Mouse (Mus musculus) stomach, embryonic 16.5 days (tissue): ENCODE data around the gene BC049352. TPM values are rescaled to one million over a fixed set of nuclear protein-coding genes. Genes with fewer than 3 reads are reported as not detected.
A peak's percentile ranks its signal among the peaks of the same experiment; 100 is the strongest.

ENCODE experiments used
- ATAC-seq: fragments of 200-750 bp; cut with Nextera tagmentation; 2 replicates; pipeline ENCODE4 v1.8.0; 2017; ENCODE audit warnings: moderate number of reproducible peaks, moderate TSS enrichment; ENCODE audit not compliant: insufficient read depth, low FRiP score
- H3K27ac ChIP-seq: fragments of 300-500 bp; sonication (generic); 2 replicates; pipeline ENCODE4 v1.5.1; 2014; ENCODE audit warnings: low read length
- H3K27me3 ChIP-seq: fragments of 300-500 bp; sonication (generic); 2 replicates; pipeline ENCODE4 v1.6.1; 2014; ENCODE audit warnings: low read length, control low read depth, mixed read lengths; ENCODE audit not compliant: control insufficient read depth, insufficient read depth
- H3K36me3 ChIP-seq: fragments of 300-500 bp; sonication (generic); 2 replicates; pipeline ENCODE4 v1.6.1; 2014; ENCODE audit warnings: low read length; ENCODE audit not compliant: control insufficient read depth, insufficient read depth
- H3K4me1 ChIP-seq: fragments of 300-500 bp; sonication (generic); 2 replicates; pipeline ENCODE4 v1.6.1; 2014; ENCODE audit warnings: low read length, control low read depth, mixed read lengths; ENCODE audit not compliant: control insufficient read depth, insufficient read depth
- H3K4me2 ChIP-seq: fragments of 300-500 bp; sonication (generic); 2 replicates; pipeline ENCODE4 v1.6.1; 2014; ENCODE audit warnings: low read depth, low read length, mixed read lengths
- H3K4me3 ChIP-seq: fragments of 300-500 bp; sonication (generic); replicated peaks from 2 replicates; pipeline ENCODE4 v1.5.1; 2014; ENCODE audit warnings: mild to moderate bottlenecking, low read length
- H3K9ac ChIP-seq: fragments of 300-500 bp; sonication (generic); 2 replicates; pipeline ENCODE4 v1.6.1; 2014; ENCODE audit warnings: low read length
- H3K9me3 ChIP-seq: fragments of 300-500 bp; sonication (generic); replicated peaks from 2 replicates; pipeline ENCODE4 v1.6.1; 2016; ENCODE audit warnings: low read length, control low read depth; ENCODE audit not compliant: control insufficient read depth
- WGBS: fragments of 180-500 bp; shearing (Covaris S2); extraction: QIAGEN DNeasy Blood & Tissue Kit; methylation state at CpG from one replicate; pipeline ENCODE4 v1.1.7; 2014; 5-methylcytosine and 5-hydroxymethylcytosine counted together
- polyA plus RNA-seq: library from polyadenylated mRNA; unstranded; fragments of >200 nt; fragmentation: Nextera tagmentation; extraction: Ambion mirVana; gene quantifications from 2 replicates; pipeline ENCODE4 v1.2.1, GENCODE M21; 2015

BC049352 gene
- polyA plus RNA-seq, 1 experiment from 2014 or later: not detected

DNA sequence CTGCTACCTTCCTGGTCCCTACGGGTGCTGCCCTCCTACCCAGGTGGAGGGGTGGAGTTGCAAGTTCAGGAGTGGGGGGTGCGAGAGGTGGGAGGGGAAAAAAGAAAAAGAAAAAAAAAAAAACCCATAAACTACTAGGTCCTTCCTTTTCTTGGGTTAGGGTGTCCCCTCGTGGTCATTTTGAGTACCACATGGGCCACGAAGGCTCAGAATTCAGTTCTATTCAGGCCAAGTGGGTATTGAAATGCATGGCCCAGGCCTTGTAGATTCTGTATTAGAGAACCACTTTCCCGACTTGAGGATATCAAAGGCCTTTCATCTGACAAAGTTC lies 35.6 kb upstream of the BC049352 start:
- Histone ChIP-seq H3K9ac (peak overlapping the region; percentile 50; the same call in 1 of the 2 replicates), H3K9me3 (no peaks in the 10 kb centered on the region), H3K4me3 (peak overlapping the region; percentile 38), H3K4me1 (0 out of 2 replicates have a peak, but pooled peaks cover 5% of the 10 kb centered on the region), H3K27ac (no peak overlapping the region), H3K4me2 (peak overlapping the region; percentile 64), H3K27me3 (peaks cover 22% of the 10 kb centered on the region), H3K36me3 (no peaks in the 10 kb centered on the region)
- WGBS: 0% methylated on average over 5 of the region's 5 CpGs
- ATAC-seq: no peak

DNA sequence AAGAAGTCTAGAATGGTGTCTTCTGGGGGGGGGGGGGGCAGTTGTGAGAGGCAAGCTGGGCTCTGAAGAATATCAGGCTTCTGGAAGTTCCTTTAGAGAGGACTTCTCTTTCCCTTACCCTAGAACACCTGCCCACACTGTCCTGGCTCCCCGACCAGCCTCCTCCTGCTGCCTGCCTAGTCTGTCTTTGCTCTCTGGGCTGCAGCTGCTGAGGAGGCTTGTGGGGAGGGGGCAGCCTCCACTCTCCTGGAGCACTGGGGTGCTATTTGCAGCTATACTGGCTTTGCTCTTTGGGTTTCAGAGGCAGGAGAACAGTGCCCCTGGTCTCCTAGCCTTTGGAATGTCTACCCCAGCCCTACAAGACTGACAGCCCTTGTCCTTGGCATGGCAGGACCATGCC lies 30.9 kb upstream of the BC049352 start:
- Histone ChIP-seq H3K4me3 (no peak overlapping the region), H3K9me3 (no peaks in the 10 kb centered on the region), H3K9ac (no peak overlapping the region), H3K4me2 (no peak overlapping the region), H3K36me3 (no peaks in the 10 kb centered on the region), H3K27me3 (peaks cover 5% of the 10 kb centered on the region), H3K4me1 (0 out of 2 replicates have a peak, but pooled peaks cover under 1% of the 10 kb centered on the region), H3K27ac (no peak overlapping the region)
- 50% methylated on average over 1 of the region's 1 CpGs for WGBS
- ATAC-seq: no peak

DNA sequence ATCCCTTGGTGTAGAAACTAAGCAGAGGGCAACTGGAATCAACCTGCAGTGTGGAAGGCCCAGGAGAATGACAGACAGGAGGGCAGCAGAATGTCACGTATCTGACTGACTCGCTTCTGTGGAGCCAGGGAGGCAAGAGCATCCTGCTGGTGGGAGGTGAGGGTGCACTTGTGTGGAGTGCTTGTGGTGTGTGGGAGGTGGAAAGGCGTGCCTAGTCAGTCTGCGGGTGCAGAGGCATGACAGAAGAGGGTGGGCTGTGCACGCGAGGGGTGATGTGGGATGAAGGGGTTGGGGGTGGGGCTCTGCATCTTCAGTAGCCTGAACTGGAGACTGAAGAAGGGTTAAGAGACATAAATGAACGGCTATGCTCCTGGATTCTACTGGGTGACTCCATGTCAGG lies 28.4 kb upstream of the BC049352 start:
- Histone ChIP-seq H3K27ac (no peak overlapping the region), H3K4me1 (no peaks in the 10 kb centered on the region), H3K27me3 (peaks cover 3% of the 10 kb centered on the region; the same call in 1 of the 2 replicates), H3K9ac (no peak overlapping the region), H3K4me2 (no peak overlapping the region), H3K4me3 (no peak overlapping the region), H3K36me3 (no peaks in the 10 kb centered on the region), H3K9me3 (no peaks in the 10 kb centered on the region)
- 58% methylated on average over 7 of the region's 7 CpGs for WGBS
- ATAC-seq: no peak

GRCm38 (mm10) chr9:45167903-45168302 lies 13.9 kb upstream of the BC049352 start:
- H3K9ac ChIP-seq: no peak overlapping the region
- H3K4me2 ChIP-seq: no peak overlapping the region
- ATAC-seq: no peak
- no peak overlapping the region for H3K27ac ChIP-seq
- H3K4me1 ChIP-seq: no peaks in the 10 kb centered on the region
- WGBS: 75% methylated on average over 5 of the region's 5 CpGs
- H3K27me3 ChIP-seq: no peaks in the 10 kb centered on the region; the same call in 1 of the 2 replicates
- H3K4me3 ChIP-seq: no peak overlapping the region
- H3K9me3 ChIP-seq: no peaks in the 10 kb centered on the region
- H3K36me3 ChIP-seq: no peaks in the 10 kb centered on the region

DNA sequence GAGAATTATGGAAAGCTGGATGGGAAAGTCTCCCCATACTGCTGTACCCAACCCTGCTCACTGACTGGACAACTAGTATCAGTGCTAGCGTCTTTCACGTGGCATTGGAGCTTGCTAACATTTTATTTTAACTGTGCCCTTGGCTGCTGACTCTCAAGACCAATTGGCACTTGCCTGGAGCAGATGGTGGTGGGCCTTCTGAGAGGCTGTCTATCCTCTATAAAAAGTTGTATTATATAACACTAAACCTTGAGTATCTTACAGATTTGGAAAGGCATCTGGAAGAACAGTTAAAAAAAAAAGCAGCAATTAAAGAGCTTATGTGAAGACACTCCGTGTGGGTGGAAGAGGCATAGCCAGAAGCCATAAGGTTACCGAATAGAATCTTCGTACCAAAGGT lies 11.7 kb upstream of the BC049352 start:
- Histone ChIP-seq H3K4me1 (no peaks in the 10 kb centered on the region), H3K9ac (no peak overlapping the region), H3K27me3 (no peaks in the 10 kb centered on the region), H3K4me2 (no peak overlapping the region), H3K9me3 (no peaks in the 10 kb centered on the region), H3K4me3 (no peak overlapping the region), H3K36me3 (no peaks in the 10 kb centered on the region), H3K27ac (no peak overlapping the region)
- no peak for ATAC-seq
- WGBS: 86% methylated on average over 5 of the region's 5 CpGs

- Histone ChIP-seq H3K4me2 (no peak overlapping the region), H3K4me1 (no peaks in the 10 kb centered on the region), H3K9me3 (no peaks in the 10 kb centered on the region), H3K27ac (no peak overlapping the region), H3K9ac (no peak overlapping the region), H3K4me3 (no peak overlapping the region), H3K36me3 (no peaks in the 10 kb centered on the region), H3K27me3 (no peaks in the 10 kb centered on the region)
- no peak for ATAC-seq
- WGBS: 81% methylated on average over 1 of the region's 1 CpGs
These were observed 10.7 kb upstream of the BC049352 start for GRCm38 (mm10) chr9:45171073-45171610.

GRCm38 (mm10) chr9:45173475-45173874 lies 8.3 kb upstream of the BC049352 start:
- 62% methylated on average over 3 of the region's 3 CpGs for WGBS
- no peak overlapping the region for H3K4me2 ChIP-seq
- no peak overlapping the region for H3K27ac ChIP-seq
- H3K4me1 ChIP-seq: no peaks in the 10 kb centered on the region
- H3K4me3 ChIP-seq: no peak overlapping the region
- ATAC-seq: no peak
- no peaks in the 10 kb centered on the region for H3K36me3 ChIP-seq
- no peak overlapping the region for H3K9ac ChIP-seq
- H3K27me3 ChIP-seq: no peaks in the 10 kb centered on the region
- no peaks in the 10 kb centered on the region for H3K9me3 ChIP-seq

GRCm38 (mm10) chr9:45179282-45179681 lies 2.5 kb upstream of the BC049352 start:
- H3K4me3 ChIP-seq: no peak overlapping the region
- no peak overlapping the region for H3K27ac ChIP-seq
- H3K9me3 ChIP-seq: no peaks in the 10 kb centered on the region
- ATAC-seq: no peak
- H3K4me1 ChIP-seq: no peaks in the 10 kb centered on the region
- no peaks in the 10 kb centered on the region for H3K36me3 ChIP-seq
- WGBS: 86% methylated on average over 5 of the region's 5 CpGs
- no peak overlapping the region for H3K4me2 ChIP-seq
- no peaks in the 10 kb centered on the region for H3K27me3 ChIP-seq
- H3K9ac ChIP-seq: no peak overlapping the region

DNA sequence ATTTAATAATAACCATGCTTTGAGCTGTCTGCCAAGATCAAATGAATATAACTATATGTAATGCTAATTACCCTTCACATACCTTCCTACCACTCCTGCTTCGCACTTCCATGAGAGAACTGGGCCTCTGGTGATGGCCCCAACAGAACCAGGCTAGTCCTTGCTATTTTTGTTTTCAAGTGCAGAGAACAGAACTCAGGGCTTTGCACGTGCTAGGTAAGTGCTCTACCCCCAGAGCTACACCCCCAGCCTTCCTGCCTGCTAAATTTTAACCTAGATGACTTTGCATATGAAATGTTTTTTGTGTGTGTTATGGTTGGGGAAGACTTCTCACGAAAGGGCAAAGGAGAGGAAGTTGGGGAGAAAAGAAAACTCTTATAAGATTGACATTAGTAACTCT lies 714 bp downstream of the BC049352 start:
- H3K9ac ChIP-seq: no peak overlapping the region
- H3K27ac ChIP-seq: no peak overlapping the region
- H3K4me3 ChIP-seq: no peak overlapping the region
- H3K27me3 ChIP-seq: no peaks in the 10 kb centered on the region
- no peaks in the 10 kb centered on the region for H3K36me3 ChIP-seq
- 52% methylated on average over 3 of the region's 3 CpGs for WGBS
- no peak overlapping the region for H3K4me2 ChIP-seq
- no peaks in the 10 kb centered on the region for H3K9me3 ChIP-seq
- H3K4me1 ChIP-seq: no peaks in the 10 kb centered on the region
- ATAC-seq: no peak

DNA sequence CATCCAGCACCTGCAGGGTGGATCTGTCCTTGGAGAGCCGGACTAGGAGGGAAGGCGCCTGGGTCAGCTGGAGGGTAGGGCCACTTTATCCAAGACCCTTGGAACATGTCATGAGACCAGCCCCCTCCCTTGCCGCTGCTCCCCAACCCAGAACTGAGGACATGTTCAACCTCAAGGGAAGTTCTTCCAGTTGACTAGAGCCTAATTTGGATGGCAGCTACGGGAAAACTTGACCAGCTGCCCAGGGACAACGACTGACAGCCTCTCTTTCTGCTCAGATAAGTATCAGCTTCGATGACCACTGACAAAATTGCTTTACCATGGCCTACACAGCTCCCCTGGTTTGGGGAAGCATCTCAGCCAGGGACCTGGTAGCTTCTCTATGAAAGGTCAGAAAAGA lies 1.5 kb downstream of the BC049352 start:
- H3K9me3 ChIP-seq: no peaks in the 10 kb centered on the region
- no peak overlapping the region for H3K4me3 ChIP-seq
- H3K4me2 ChIP-seq: no peak overlapping the region
- ATAC-seq: no peak
- no peak overlapping the region for H3K27ac ChIP-seq
- H3K9ac ChIP-seq: no peak overlapping the region
- 75% methylated on average over 6 of the region's 6 CpGs for WGBS
- H3K36me3 ChIP-seq: no peaks in the 10 kb centered on the region
- no peaks in the 10 kb centered on the region for H3K27me3 ChIP-seq
- H3K4me1 ChIP-seq: no peaks in the 10 kb centered on the region
